Mouse (Mus musculus) megakaryocyte-erythroid progenitor cell, adult 5-6 weeks (primary cell): ENCODE measurements around the gene Akr1c19. TPM values are rescaled to one million over a fixed set of nuclear protein-coding genes. Genes with fewer than 3 reads are reported as not detected.
A peak's percentile ranks its signal among the peaks of the same experiment; 100 is the strongest.
"Not testable (repeated sequence)": the region's sequence is repeated elsewhere in the genome, so short reads cannot be mapped to it uniquely, and the experiment has no call there.

ENCODE experiments used
- ATAC-seq: replicated peaks from 2 replicates; pipeline ENCODE4 v1.8.0; 2016; ENCODE audit warnings: mild to moderate bottlenecking, inconsistent platforms; ENCODE audit not compliant: severe bottlenecking, poor library complexity, low FRiP score, low TSS enrichment
- total RNA-seq, 2 experiments: library from RNA; stranded (forward) in 1 of 2; stranded (reverse) in 1 of 2; fragments of 200-1000, 215-1000 nt in 1 of 2; fragments of >200 nt in 1 of 2; fragmentation: Nextera tagmentation in 1 of 2; gene quantifications; 2 replicates each; pipeline ENCODE4 v1.2.3; 2014 to 2017

The Akr1c19 gene
- not detected in 2 replicates for total RNA-seq (2014; fragmentation: Nextera tagmentation)
- not detected in 2 replicates for total RNA-seq (2017)

DNA sequence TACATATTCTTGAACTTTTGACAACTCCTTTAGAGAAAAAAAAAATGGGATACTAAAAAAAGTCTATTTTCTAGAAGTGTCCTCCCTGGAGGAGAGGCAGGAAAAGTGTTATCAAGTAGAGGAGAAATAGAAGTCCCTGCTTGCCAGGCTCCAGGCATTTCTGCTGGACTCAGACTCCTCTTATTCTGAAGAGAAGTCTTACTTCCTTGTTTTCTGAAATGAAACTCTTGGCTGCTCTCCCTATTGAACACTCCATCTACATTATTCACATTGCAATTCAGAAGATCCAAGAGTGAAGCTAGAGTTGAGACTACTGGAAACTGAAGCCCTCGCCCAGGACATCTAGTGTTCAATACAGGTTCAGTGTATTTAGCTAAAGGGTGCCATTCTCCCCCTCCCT is at the start of gene Akr1c19:
TSS of gene Akr1c19 (plus strand) at position 260 of the 400 bp plus-strand sequence.
- no peak for ATAC-seq

DNA sequence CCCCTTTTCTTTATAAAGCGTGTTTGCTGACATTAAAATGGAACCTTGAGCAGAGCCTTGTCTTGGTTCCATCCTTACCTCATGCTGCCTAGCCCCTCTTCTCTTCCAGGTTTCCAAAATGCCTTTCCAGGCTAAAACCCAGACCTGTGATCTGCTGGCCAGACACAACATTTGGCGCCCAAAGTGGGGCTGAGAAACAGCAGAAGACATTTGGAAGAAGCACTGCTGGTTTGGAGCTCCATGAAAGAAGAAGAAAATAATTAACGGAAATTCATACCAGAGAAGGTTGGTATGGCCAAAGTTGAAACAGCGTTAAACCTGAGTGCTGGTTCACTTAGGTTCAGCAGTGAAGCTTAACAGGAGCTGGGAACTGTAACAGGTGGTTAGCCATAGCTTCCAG is 47.2 kb upstream of the Akr1c19 start:
- ATAC-seq = not testable (repeated sequence)

GRCm38 (mm10) chr13:4183116-4183515 is 45.4 kb upstream of the Akr1c19 start:
- ATAC-seq = 0 out of 2 replicates have a peak, but pooled peaks have one; percentile 57

GRCm38 (mm10) chr13:4186641-4187411 is 41.7 kb upstream of the Akr1c19 start:
- ATAC-seq = not testable (repeated sequence)

DNA sequence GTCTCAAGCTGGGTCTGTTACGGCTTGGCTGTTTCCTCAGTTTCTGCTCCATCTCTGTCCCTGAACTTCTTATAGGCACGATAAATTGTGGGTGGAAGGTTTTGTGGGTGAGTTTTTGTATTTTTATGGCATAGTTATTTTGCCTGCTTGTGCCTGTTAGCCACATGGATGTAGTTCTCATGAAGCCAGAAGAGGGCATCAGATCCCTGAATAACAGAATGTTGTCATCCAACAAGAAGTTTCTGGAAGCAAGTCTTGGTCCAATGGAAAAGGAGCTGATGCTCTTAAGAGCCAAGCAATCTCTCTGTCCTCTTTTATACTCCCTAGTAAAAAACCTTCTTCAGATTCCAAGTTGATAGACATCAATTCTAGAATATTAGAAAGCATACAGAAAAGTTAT is 40.3 kb upstream of the Akr1c19 start:
- ATAC-seq = no peak

- ATAC-seq = peak; percentile 89
Measured at GRCm38 (mm10) chr13:4190904-4191303, 37.6 kb upstream of the Akr1c19 start, which contains the start of gene Akr1c13. Gene Akr1c13 (plus strand): TSS chr13:4191150.

DNA sequence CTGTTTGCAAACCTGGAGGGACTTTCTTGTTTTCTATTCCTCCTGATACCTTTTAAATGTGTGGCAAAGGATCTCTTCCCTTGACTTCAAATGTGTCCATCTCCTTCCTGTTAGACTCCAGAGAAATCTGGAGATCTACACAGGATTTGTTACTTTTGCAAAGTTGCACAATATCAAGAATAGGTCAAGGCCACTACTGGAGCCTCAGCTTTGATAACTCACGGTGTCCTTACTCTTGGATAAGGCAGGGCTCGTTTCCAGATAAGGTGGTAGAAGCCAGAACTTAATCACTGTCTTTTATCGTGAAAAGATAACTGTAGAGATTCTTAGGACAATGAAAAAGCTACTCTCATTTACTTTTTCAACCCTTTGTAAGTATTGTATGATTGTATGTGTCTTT is 36.0 kb upstream of the Akr1c19 start:
- ATAC-seq = no peak

GRCm38 (mm10) chr13:4206147-4206903 is 22.2 kb upstream of the Akr1c19 start:
- no peak for ATAC-seq

GRCm38 (mm10) chr13:4211560-4212299 is 16.8 kb upstream of the Akr1c19 start:
- no peak for ATAC-seq

DNA sequence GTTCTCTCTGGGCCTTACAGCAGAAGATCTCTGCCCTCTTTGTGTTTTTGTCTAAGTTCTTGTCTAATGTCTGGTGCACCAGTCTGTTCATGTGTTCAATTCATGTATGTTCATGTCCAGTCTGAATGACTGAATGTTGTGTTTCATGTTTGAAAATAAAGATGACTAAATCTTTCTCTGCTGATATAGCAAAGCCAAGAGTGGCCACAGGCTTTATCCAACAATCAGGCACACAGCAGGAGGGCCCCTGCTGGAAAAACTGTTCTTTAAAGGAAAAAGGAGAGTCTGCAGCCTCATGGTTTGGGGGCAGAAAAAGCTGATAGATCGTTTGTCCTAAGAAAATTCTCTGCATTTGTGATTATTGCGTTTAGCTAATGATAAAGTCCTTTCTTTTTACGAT is 16.2 kb upstream of the Akr1c19 start:
- ATAC-seq = no peak

DNA sequence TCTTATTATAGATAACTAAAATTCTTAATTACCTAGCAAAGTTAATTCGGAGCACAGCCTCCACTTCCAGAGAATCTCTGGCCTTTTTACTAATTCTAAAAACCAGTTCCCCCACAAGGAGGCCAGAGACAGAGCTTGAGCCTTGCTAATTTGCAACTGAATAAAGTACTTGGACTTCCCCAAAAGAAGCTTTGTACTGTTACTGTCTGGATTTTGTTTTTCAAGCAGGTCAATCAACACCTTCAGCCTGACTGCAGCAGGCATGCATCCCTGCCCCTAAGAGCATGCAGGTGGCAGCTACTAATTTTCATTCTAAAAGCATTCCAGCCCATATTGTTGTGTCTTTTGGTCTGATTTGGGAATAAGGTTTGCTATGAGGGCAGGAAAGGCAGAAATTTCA is 13.0 kb upstream of the Akr1c19 start:
- not testable (repeated sequence) for ATAC-seq

DNA sequence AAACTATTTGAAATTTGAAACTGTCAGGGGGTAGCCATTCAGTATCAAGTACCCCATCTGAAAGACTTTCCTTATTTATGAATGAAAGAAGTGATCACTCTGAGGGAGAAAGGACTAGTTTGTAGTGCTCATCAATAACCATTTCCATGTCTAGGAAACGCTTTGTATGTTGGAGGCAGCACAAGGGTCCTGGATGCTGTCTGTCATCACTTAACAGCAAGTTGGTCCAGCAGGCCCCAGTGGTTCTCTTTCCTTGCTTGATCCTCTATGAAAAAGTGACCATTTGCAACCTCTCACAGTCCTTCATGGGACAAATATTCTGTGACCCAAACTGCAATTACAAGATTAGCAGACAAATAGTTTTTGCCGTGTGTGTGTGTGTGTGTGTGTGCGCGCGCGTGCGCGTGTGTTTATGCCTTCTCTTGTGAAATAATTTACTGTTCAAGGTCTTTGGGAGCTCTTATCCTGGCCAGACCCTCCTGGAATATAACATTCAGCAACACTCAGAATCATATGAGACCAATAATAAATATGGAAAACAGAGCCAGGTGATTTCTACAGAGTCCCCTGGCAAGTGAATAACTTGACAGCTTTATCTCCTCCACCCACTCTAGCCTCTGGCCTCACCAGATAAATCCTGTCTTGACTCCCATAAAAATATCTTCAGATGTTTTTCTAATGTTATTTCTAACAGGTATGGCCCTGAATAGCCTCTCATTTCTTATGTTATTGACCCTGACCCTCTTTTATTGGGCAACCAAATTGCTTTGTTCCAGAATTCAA is 2.5 kb downstream of the Akr1c19 start:
- no peak for ATAC-seq

DNA sequence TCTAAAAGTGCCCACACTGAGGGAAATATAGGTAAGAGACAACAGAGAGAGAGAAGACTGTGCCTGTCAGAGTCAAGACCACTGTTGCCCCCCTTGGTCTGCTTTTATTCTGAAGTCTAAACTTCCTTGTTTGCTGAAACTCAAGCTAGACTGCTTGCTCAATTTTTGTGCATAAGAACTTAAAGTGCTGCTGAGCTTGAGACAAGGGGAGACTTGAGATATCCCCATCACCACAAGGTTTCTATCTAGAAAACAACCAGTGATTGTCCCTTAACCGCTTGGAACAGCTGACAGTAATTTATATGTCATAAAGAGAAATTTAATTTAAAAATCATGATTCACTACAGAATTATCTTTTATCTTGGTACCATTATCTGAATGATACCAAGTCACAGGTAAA is 4.6 kb downstream of the Akr1c19 start:
- ATAC-seq = no peak

GRCm38 (mm10) chr13:4233536-4234172 is 5.2 kb downstream of the Akr1c19 start:
- no peak for ATAC-seq

DNA sequence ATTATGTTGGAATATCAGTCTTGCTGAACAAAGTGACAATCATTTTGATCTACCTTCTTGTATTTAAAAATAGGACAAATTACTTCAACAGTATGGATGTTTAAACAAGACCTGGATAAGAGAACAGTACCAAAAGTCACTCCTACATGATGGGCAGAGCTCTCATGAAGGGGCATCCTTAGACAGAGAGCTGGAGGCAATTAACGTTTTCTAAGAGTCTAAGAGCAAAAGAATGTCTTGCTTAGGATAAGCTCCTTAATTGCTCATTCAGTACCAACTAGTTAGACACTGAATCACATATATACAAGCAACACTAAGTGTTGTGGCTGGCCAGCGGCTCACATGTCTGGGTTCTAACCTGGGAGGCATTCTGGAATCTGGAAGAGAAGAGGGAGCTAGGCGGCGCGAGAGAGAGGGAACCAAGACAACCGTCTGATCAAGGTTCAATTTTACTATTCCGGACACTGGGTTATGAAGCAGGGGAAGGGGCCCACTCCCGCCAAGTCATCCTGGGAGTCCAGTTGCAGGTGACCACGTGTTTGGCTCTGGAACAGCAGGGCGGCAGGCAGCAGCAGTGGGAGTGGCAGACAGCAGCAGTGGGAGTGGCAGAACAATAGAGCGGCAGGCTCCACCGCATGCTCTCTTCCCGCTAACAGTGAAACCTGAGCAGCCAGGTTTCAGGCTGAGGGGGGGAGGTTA is 16.5 kb downstream of the Akr1c19 start:
- peak; percentile 63; the same call in 1 of the 2 replicates for ATAC-seq

GRCm38 (mm10) chr13:4249347-4249746 is 20.8 kb downstream of the Akr1c19 start:
- ATAC-seq = no peak

GRCm38 (mm10) chr13:4256894-4257293 is 28.4 kb downstream of the Akr1c19 start:
- not testable (repeated sequence) for ATAC-seq

GRCm38 (mm10) chr13:4257349-4257748 is 28.8 kb downstream of the Akr1c19 start:
- no peak for ATAC-seq
